In the genomic region with DNA sequence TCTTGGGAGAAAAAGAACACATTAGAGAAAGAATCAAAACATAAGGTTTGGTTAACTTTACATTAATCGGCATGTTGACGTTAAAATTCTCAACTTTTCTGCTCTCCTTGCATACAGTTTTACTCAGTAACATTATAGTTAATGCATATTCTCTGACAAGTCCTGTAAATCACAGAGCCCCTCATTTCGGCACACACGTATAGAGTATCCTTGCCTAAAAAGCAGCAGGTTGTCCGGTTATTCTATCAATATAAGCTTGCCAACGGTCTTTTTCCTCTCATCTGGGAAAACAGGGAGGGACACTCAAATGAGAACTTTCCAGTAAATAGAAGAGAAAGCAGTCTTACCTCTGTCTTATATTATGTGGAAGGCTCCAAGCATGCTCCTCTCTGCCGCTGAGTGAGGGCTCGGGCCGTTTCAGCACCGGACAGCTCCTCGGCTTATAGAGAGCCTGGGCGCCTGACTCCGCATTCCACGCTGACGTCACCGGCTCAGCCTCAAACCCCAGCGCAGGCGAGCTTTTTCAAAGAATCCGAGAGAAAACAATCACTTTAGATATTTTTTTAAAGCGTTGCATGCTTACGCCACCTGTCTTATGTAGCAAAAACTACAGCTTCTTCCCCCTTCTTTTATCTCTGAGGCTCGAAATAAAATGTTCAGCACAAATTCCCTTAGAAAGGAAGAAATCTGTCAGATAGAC, we compare ENCODE assay signal across 8 mouse cellular contexts. TPM values are rescaled to one million over a fixed set of nuclear protein-coding genes. Genes with fewer than 3 reads are reported as not detected.
DNase-seq lines count a peak whose midpoint lies in the region; ATAC-seq lines count a peak whose summit lies in the region.

A gene (minus strand): TSS at position 512 of the 700 bp plus-strand sequence.

- intact Hi-C loops in gastrocnemius, postnatal 36 days (cut with DNase I), result no loop called here

- peak; percentile 68 for ATAC-seq in inflammation-experienced regulatory T-cells, adult 6 months
- ATAC-seq in megakaryocyte progenitor cell, adult 5-6 weeks (replicated peaks; ENCODE audit: poor library complexity), result peak; percentile 93

- peak; percentile 78 for DNase-seq in adrenal gland, adult 8-10 months
- peak; percentile 95 for DNase-seq in embryo, embryonic 10 days (ENCODE audit: low spot score)
- peak; percentile 31 to 37 for DNase-seq in gastrocnemius, postnatal 36 days
- DNase-seq in left cerebral cortex, adult 18-20 months (ENCODE audit: low spot score in 2 of 2), result peak; percentile 88
- DNase-seq in right cerebral cortex, postnatal 14 days, result peak; percentile 84
- DNase-seq in T-cell, adult 2 months (ENCODE audit: low spot score), result no peak

RNA-seq across cellular contexts. Expression of the gene that starts here (rescaled TPM):
- total RNA-seq in adrenal gland, adult 8-10 months (2022), result 1,000 to 10,000 TPM; 1,066 to 1,551 (median 1,179) TPM
- total RNA-seq in gastrocnemius, postnatal 36 days (2021), result not detected
- polyA plus RNA-seq in inflammation-experienced regulatory T-cells, adult 6 months (2017; shearing (Covaris generic)), result not detected
- total RNA-seq in left cerebral cortex, adult 18-20 months (2021), result 100 to 1,000 TPM; 238 to 246 TPM
- not detected in 2 replicates for total RNA-seq in megakaryocyte progenitor cell, adult 5-6 weeks (2015)
- not detected in 2 replicates for total RNA-seq in megakaryocyte progenitor cell, adult 5-6 weeks (2017)

Comparison
In these comparisons a context has a peak if more than half of its experiments do, and no peak if none do; other contexts are left out.
1. RNA of the gene that starts here (total RNA-seq): 1,066 to 1,551 TPM in adrenal gland, adult 8-10 months and 238 to 246 TPM in left cerebral cortex, adult 18-20 months; not detected in gastrocnemius, postnatal 36 days and not detected in megakaryocyte progenitor cell, adult 5-6 weeks; every median in the first group is over 100 times any median in the second.
2. RNA of the gene that starts here (total RNA-seq): 1,066 to 1,551 TPM in adrenal gland, adult 8-10 months; 238 to 246 TPM in left cerebral cortex, adult 18-20 months; every median in the first group is over 4 times any median in the second.
3. Peak in DNase-seq in gastrocnemius, postnatal 36 days; RNA of the gene not detected or under 1 TPM.
4. Peak in ATAC-seq in inflammation-experienced regulatory T-cells, adult 6 months; RNA of the gene not detected or under 1 TPM.
5. Peak in ATAC-seq in megakaryocyte progenitor cell, adult 5-6 weeks; RNA of the gene not detected or under 1 TPM.